Mouse (Mus musculus) CH12.LX (cell line): Measurements from ENCODE around the gene Rab40c. TPM values are rescaled to one million over a fixed set of nuclear protein-coding genes. Genes with fewer than 3 reads are reported as not detected.

ENCODE experiments used
- DNase-seq: peaks from one replicate; pipeline ENCODE4 v3.0.0-alpha.2; 2013; ENCODE audit errors: extremely low read depth
- H3K27ac ChIP-seq: 2 replicates; pipeline ENCODE4 v1.5.1; 2012; ENCODE audit warnings: low read depth, mild to moderate bottlenecking, control low read depth, moderate library complexity; ENCODE audit not compliant: insufficient read depth
- H3K27me3 ChIP-seq: replicated peaks from 2 replicates; pipeline ENCODE3; 2012; ENCODE audit warnings: inconsistent platforms
- H3K36me3 ChIP-seq, 2 experiments: replicated peaks in 1 of 2; 2 replicates each; pipeline versions ENCODE3 to v1.6.1; 2012; ENCODE audit warnings: inconsistent platforms in 1 of 2, low read length in 1 of 2, mild to moderate bottlenecking in 1 of 2, mixed read lengths in 1 of 2, moderate library complexity in 1 of 2; ENCODE audit not compliant: control insufficient read depth in 1 of 2, insufficient read depth in 1 of 2
- H3K4me1 ChIP-seq, 2 experiments: 2 replicates each; pipeline ENCODE4 v1.6.1; 2012; ENCODE audit warnings: inconsistent platforms in 1 of 2, moderate library complexity in 1 of 2; ENCODE audit not compliant: insufficient read depth in 2 of 2, control insufficient read depth in 1 of 2
- H3K4me2 ChIP-seq: 2 replicates; pipeline ENCODE4 v1.6.1; 2012; ENCODE audit warnings: low read depth, mild to moderate bottlenecking, control low read depth; ENCODE audit not compliant: poor library complexity, insufficient read depth, severe bottlenecking
- H3K4me3 ChIP-seq, 3 experiments: fragments of 150-350 bp in 1 of 3; sonication (generic) in 1 of 3; replicated peaks in 1 of 3; 2 replicates each; pipeline versions ENCODE3 to v1.5.1; 2011 to 2012; ENCODE audit warnings: low read depth in 2 of 3, low read length in 2 of 3, mild to moderate bottlenecking in 2 of 3, moderate library complexity in 2 of 3, control low read depth in 1 of 3, improper control_type of control experiment in 1 of 3, inconsistent platforms in 1 of 3, mixed read lengths in 1 of 3; ENCODE audit not compliant: poor library complexity in 1 of 3
- H3K79me2 ChIP-seq: replicated peaks from 2 replicates; pipeline ENCODE4 v1.6.1; 2012; ENCODE audit warnings: mild to moderate bottlenecking, moderate library complexity; ENCODE audit not compliant: control insufficient read depth, poor library complexity, insufficient read depth, severe bottlenecking; ENCODE audit errors: extremely low read depth
- H3K9ac ChIP-seq: 2 replicates; pipeline ENCODE4 v1.6.1; 2012; ENCODE audit warnings: low read depth, mild to moderate bottlenecking, control low read depth, moderate library complexity; ENCODE audit not compliant: insufficient read depth
- H3K9me3 ChIP-seq: replicated peaks from 2 replicates; pipeline ENCODE3; 2012; ENCODE audit warnings: low read length, inconsistent platforms, mixed read lengths
- CHD1 ChIP-seq: IDR thresholded peaks from 2 replicates; pipeline ENCODE4 v1.6.1; 2012; ENCODE audit warnings: low read depth, low read length, improper control_type of control experiment, inconsistent platforms
- E2F4 ChIP-seq: IDR thresholded peaks from 2 replicates; pipeline ENCODE4 v1.6.1; 2011; ENCODE audit warnings: low read depth, low read length, improper control_type of control experiment; ENCODE audit not compliant: insufficient replicate concordance
- JUN ChIP-seq: IDR thresholded peaks from 2 replicates; pipeline ENCODE4 v1.6.1; 2011; ENCODE audit warnings: low read depth, mild to moderate bottlenecking, low read length, improper control_type of control experiment, moderate library complexity; ENCODE audit not compliant: insufficient read depth
- JUND ChIP-seq: conservative IDR thresholded peaks from 2 replicates; pipeline ENCODE4 v1.6.1; 2011; ENCODE audit warnings: low read depth, low read length, improper control_type of control experiment
- MAFK ChIP-seq: IDR thresholded peaks from 2 replicates; pipeline ENCODE4 v1.6.1; 2011; ENCODE audit warnings: low read length, improper control_type of control experiment; ENCODE audit not compliant: insufficient replicate concordance
- MAX ChIP-seq: IDR thresholded peaks from 2 replicates; pipeline ENCODE4 v1.6.1; 2011; ENCODE audit warnings: low read length, improper control_type of control experiment
- MYC ChIP-seq: IDR thresholded peaks from 2 replicates; pipeline ENCODE4 v1.6.1; 2011; ENCODE audit warnings: low read depth, mild to moderate bottlenecking, improper control_type of control experiment, low read length
- POLR2A ChIP-seq: IDR thresholded peaks from 2 replicates; pipeline ENCODE4 v1.6.1; 2011; ENCODE audit warnings: low read depth, mild to moderate bottlenecking, improper control_type of control experiment, low read length
- RCOR1 ChIP-seq: conservative IDR thresholded peaks from 2 replicates; pipeline ENCODE4 v1.6.1; 2012; ENCODE audit warnings: low read depth, mild to moderate bottlenecking, inconsistent platforms, low read length, improper control_type of control experiment
- SIN3A ChIP-seq: IDR thresholded peaks from 2 replicates; pipeline ENCODE4 v1.6.1; 2012; ENCODE audit warnings: low read length, improper control_type of control experiment, inconsistent platforms
- SMC3 ChIP-seq: IDR thresholded peaks from 2 replicates; pipeline ENCODE4 v1.6.1; 2011; ENCODE audit warnings: low read depth, low read length, improper control_type of control experiment
- TCF12 ChIP-seq: IDR thresholded peaks from 2 replicates; pipeline ENCODE4 v1.6.1; 2014; ENCODE audit warnings: low read depth, mild to moderate bottlenecking, inconsistent platforms, low read length, improper control_type of control experiment
- UBTF ChIP-seq: IDR thresholded peaks from 2 replicates; pipeline ENCODE4 v1.6.1; 2012; ENCODE audit warnings: low read depth, mild to moderate bottlenecking, inconsistent platforms, low read length, improper control_type of control experiment, moderate library complexity
- USF2 ChIP-seq: conservative IDR thresholded peaks from 2 replicates; pipeline ENCODE4 v1.6.1; 2011; ENCODE audit warnings: low read depth, low read length, improper control_type of control experiment
- ZC3H11A ChIP-seq: IDR thresholded peaks from 2 replicates; pipeline ENCODE4 v1.6.1; 2012; ENCODE audit warnings: low read depth, mild to moderate bottlenecking, inconsistent platforms, low read length, improper control_type of control experiment
- dilution Hi-C: fragments of 300-500 bp; cut with MboI; formaldehyde crosslinking; loops from 2 replicates; pipeline ENCODE4 v1.14.3; 2020; ENCODE audit warnings: low sequenced_read_pairs; ENCODE audit not compliant: extremely low pct_unique_long_range_greater_than_20kb, extremely low pct_ligation_motif_present
- in situ Hi-C: fragments of 300-500 bp; cut with MboI; formaldehyde crosslinking; loops from 3 replicates; pipeline ENCODE4 v1.14.3; 2019; ENCODE audit warnings: low sequenced_read_pairs, low pct_ligation_motif_present, low pct_unique_long_range_greater_than_20kb, mixed read lengths
- polyA plus RNA-seq: library from polyadenylated mRNA; unstranded; fragments of >175 nt; gene quantifications from 2 replicates; pipeline ENCODE4 v1.2.1, GENCODE M21; 2012; ENCODE audit warnings: low read depth; ENCODE audit not compliant: insufficient read length
- total RNA-seq, 2 experiments: library from RNA; depleted of rRNA; stranded (reverse); fragments of 300-350 nt in 1 of 2; fragments of >200 nt in 1 of 2; gene quantifications; 2 replicates each; pipeline ENCODE4 v1.2.3; 2012 to 2014

Gene Rab40c
- total and polyA plus RNA-seq, 3 experiments, result 8.0 to 14.4 (median 9.2) TPM

GRCm38 (mm10) chr17:25919786-25920642, 487 bp upstream of the Rab40c start (continued):
- TF ChIP-seq CHD1 (peak; percentile 54; the same call in 1 of the 2 replicates), POLR2A (peak; percentile 77), MAX (0 out of 2 replicates have a peak, but pooled peaks have one; percentile 57), TCF12 (peak; percentile 62), E2F4 (no peak)
- TF ChIP-seq, all 38 proteins: peak for 17

- Histone ChIP-seq H3K27ac (no peak overlapping the region), H3K4me3 (peak overlapping the region; percentile 80 to 99 (median 92))
These were observed 1.3 kb downstream of the Rab40c start for GRCm38 (mm10) chr17:25918037-25918750.

GRCm38 (mm10) chr17:25916931-25917647, 2.4 kb downstream of the Rab40c start:
- no peaks in the 10 kb centered on the region for H3K9me3 ChIP-seq
- H3K4me3 ChIP-seq, result no peak overlapping the region
- peaks cover 8 to 49% of the 10 kb centered on the region in 2 experiments for H3K36me3 ChIP-seq
- dilution Hi-C loops, result no loop called here
- TF ChIP-seq TCF12, result no peak
- TF ChIP-seq ZC3H11A, result no peak
- TF ChIP-seq POLR2A, result no peak
- TF ChIP-seq MYC, result no peak
- no peak for TF ChIP-seq SIN3A
- no peak for TF ChIP-seq RCOR1
- TF ChIP-seq MAFK, result no peak
- no peak for TF ChIP-seq UBTF
- TF ChIP-seq SMC3, result no peak
- TF ChIP-seq USF2, result no peak
- H3K9ac ChIP-seq, result no peak overlapping the region
- peaks cover 26% of the 10 kb centered on the region for H3K79me2 ChIP-seq
- no peak overlapping the region for H3K27ac ChIP-seq
- no peak for DNase-seq
- H3K27me3 ChIP-seq, result no peaks in the 10 kb centered on the region
- peaks cover 19 to 61% of the 10 kb centered on the region in 2 experiments for H3K4me1 ChIP-seq
- H3K4me2 ChIP-seq, result no peak overlapping the region
- in situ Hi-C loops, result loop anchor here (5.0 kb wide), 1 partner anchor 35 kb away; the partner anchor contains the start of gene Wfikkn1

More at GRCm38 (mm10) chr17:25918037-25918750, 1.3 kb downstream of the Rab40c start:
- in situ Hi-C loops, result loop anchor here (5.0 kb wide), 1 partner anchor 36 kb away; the partner anchor contains the start of gene Wfikkn1
- TF ChIP-seq POLR2A, result no peak
- TF ChIP-seq SMC3, result no peak
- TF ChIP-seq JUN, result no peak
- no peak for TF ChIP-seq ZC3H11A
- TF ChIP-seq JUND, result no peak
- H3K9ac ChIP-seq, result peak overlapping the region; percentile 82
- H3K4me1 ChIP-seq, result peaks cover 19 to 59% of the 10 kb centered on the region in 2 experiments
- H3K36me3 ChIP-seq, result peaks cover 8 to 50% of the 10 kb centered on the region in 2 experiments
- peak overlapping the region; percentile 41 for H3K4me2 ChIP-seq
- no peaks in the 10 kb centered on the region for H3K9me3 ChIP-seq
- DNase-seq, result no peak
- peaks cover 25% of the 10 kb centered on the region for H3K79me2 ChIP-seq
- dilution Hi-C loops, result no loop called here
- no peaks in the 10 kb centered on the region for H3K27me3 ChIP-seq
